Mouse (Mus musculus): ENCODE data around the gene Hmgcs2. TPM values are rescaled to one million over a fixed set of nuclear protein-coding genes. Genes with fewer than 3 reads are reported as not detected.

The Hmgcs2 gene
- polyA plus RNA-seq, 1 experiment from 2014 or later, result 7.2 TPM

DNA sequence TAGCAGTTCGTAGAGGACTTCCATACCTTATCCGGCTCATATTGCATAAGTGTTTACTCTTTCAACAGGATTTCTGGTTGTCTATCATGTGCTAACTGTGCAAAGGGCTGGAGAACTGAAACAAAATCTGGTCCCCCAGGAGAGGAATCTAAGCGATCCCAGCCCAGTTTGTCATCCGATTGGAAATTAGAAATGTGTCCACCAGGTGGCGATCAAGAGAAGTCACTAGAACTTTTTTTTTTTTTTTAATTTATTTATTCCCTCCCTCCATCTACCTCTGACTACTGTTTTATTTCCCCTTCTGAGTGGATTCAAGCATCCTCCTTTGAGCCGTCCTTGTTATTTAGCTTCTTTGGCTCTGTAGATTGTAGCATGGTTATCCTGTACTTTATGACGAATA, 73.7 kb downstream of the Hmgcs2 start:
- WGBS, result 19% methylated on average over 7 of the region's 7 CpGs
- Histone ChIP-seq H3K4me1 (ENCODE audit: control insufficient read depth, insufficient read depth, low read length) (no peaks in the 10 kb centered on the region), H3K4me2 (ENCODE audit: low read depth, low read length) (no peak overlapping the region), H3K4me3 (ENCODE audit: low read depth, low read length) (no peak overlapping the region), H3K27me3 (replicated peaks; ENCODE audit: control insufficient read depth, insufficient read depth, low read length) (no peaks in the 10 kb centered on the region), H3K9ac (ENCODE audit: low read depth, low read length) (no peak overlapping the region), H3K9me3 (ENCODE audit: control insufficient read depth, low read length) (no peaks in the 10 kb centered on the region), H3K27ac (replicated peaks; ENCODE audit: low read depth, low read length) (no peak overlapping the region), H3K36me3 (ENCODE audit: control insufficient read depth, insufficient read depth, low read length) (no peaks in the 10 kb centered on the region)
- ATAC-seq (ENCODE audit: low read depth), result no peak
- DNase-seq (ENCODE audit: low spot score), result peak; percentile 81

DNA sequence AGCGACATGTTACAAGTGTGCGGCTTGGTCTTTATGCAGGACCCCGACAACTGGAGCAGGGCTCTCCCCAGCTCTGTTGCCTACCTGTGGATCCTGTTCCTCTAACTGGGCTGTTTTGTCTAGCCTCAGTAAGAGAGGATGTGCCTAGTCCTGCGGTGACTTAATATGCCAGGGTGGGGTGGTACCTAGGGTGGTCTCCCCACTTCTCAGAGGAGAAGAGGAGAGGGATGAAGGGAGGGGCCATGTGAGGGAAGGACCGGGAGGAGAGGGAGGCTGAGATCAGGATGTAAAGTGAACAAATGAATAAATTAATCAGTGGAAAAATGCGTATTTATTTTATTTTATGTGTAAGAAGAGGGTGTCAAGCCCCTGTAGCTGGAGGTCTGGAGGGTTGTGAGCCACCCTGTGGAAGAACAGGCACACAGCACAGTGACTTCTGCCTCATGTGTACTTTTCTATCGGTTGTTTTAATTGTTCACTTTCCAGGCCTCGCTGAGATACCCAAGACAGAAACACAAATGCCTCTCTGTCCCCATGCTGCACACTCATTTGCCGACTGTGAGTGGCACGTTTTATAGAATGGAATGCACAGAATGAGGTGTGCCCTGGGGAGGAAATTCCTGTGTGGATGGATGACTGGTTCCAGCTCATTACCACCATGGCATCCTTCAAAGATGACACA, 75.2 kb downstream of the Hmgcs2 start:
- no peaks in the 10 kb centered on the region for H3K27me3 ChIP-seq (replicated peaks; ENCODE audit: control insufficient read depth, insufficient read depth, low read length)
- ATAC-seq (ENCODE audit: low read depth) (peak; percentile 90), DNase-seq (ENCODE audit: low spot score) (peak; percentile 87)
- H3K4me1 ChIP-seq (ENCODE audit: control insufficient read depth, insufficient read depth, low read length), result no peaks in the 10 kb centered on the region
- no peak overlapping the region for H3K4me3 ChIP-seq (ENCODE audit: low read depth, low read length)
- WGBS, result 44% methylated on average over 10 of the region's 10 CpGs
- no peaks in the 10 kb centered on the region for H3K9me3 ChIP-seq (ENCODE audit: control insufficient read depth, low read length)
- no peak overlapping the region for H3K9ac ChIP-seq (ENCODE audit: low read depth, low read length)
- H3K36me3 ChIP-seq (ENCODE audit: control insufficient read depth, insufficient read depth, low read length), result no peaks in the 10 kb centered on the region
- H3K27ac ChIP-seq (replicated peaks; ENCODE audit: low read depth, low read length), result no peak overlapping the region
- no peak overlapping the region for H3K4me2 ChIP-seq (ENCODE audit: low read depth, low read length)

DNA sequence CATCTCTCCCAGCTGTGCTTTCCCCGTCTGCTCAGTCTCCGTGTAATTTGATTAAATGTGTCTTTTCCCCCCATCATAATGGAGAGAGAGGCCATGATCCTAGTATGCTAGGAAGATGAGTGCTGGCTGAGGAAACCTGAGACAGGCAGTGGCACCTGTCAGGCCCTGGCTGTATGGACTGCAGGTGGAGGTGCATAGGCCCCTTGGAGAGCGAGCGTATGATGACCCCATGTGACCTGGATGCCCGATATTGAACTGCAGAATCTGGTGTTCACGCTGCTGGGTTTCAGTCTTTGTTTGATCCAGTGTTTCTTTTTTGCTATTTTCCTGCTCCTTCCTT, 75.8 kb downstream of the Hmgcs2 start:
- Histone ChIP-seq H3K27me3 (replicated peaks; ENCODE audit: control insufficient read depth, insufficient read depth, low read length) (no peaks in the 10 kb centered on the region), H3K9ac (ENCODE audit: low read depth, low read length) (no peak overlapping the region), H3K4me2 (ENCODE audit: low read depth, low read length) (no peak overlapping the region), H3K4me1 (ENCODE audit: control insufficient read depth, insufficient read depth, low read length) (no peaks in the 10 kb centered on the region), H3K27ac (replicated peaks; ENCODE audit: low read depth, low read length) (no peak overlapping the region), H3K4me3 (ENCODE audit: low read depth, low read length) (no peak overlapping the region), H3K9me3 (ENCODE audit: control insufficient read depth, low read length) (no peaks in the 10 kb centered on the region), H3K36me3 (ENCODE audit: control insufficient read depth, insufficient read depth, low read length) (no peaks in the 10 kb centered on the region)
- DNase-seq (ENCODE audit: low spot score), result no peak
- ATAC-seq (ENCODE audit: low read depth), result no peak
- WGBS, result 38% methylated on average over 6 of the region's 6 CpGs

DNA sequence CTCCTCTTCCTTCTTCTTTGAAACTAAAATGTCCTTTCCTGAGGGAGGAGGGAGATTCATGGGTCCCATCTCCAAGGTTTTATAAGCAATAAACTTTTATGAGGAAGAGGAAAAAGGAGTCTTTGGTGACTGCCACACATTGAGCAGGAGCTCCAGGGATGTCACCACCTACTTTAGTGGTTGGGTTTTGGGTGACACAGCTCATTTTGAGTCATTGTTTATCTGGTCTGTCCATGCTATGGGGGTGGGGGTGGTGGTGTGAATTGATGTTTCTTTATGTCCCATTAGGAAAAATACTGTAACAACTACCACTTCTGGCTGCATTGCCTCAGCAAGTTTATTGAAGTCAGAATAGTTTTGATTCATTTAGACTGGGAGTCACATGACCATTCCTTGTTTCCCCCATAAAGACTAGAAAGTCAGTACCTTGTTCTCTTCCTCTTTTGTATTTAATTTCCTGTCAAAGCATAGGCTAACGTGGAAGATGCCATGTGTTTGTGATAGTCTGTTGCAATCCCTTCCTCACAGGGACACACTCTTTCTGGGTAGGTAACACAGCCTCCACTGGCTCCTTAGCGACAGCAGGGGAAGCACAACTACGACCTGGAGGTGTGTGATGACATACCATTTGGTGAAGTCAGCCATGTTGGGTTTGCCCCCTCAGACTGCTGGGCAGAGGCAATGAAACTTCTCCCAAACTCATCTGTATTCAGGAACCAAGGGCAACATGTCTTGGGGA, 76.6 kb downstream of the Hmgcs2 start:
- Histone ChIP-seq H3K4me1 (ENCODE audit: control insufficient read depth, insufficient read depth, low read length) (no peaks in the 10 kb centered on the region), H3K27ac (replicated peaks; ENCODE audit: low read depth, low read length) (no peak overlapping the region), H3K4me3 (ENCODE audit: low read depth, low read length) (no peak overlapping the region), H3K9me3 (ENCODE audit: control insufficient read depth, low read length) (no peaks in the 10 kb centered on the region), H3K9ac (ENCODE audit: low read depth, low read length) (no peak overlapping the region), H3K27me3 (replicated peaks; ENCODE audit: control insufficient read depth, insufficient read depth, low read length) (no peaks in the 10 kb centered on the region), H3K36me3 (ENCODE audit: control insufficient read depth, insufficient read depth, low read length) (no peaks in the 10 kb centered on the region), H3K4me2 (ENCODE audit: low read depth, low read length) (no peak overlapping the region)
- DNase-seq (ENCODE audit: low spot score), result no peak
- WGBS, result 63% methylated on average over 3 of the region's 3 CpGs
- no peak for ATAC-seq (ENCODE audit: low read depth)

Other genes with a start within 250 kb of the Hmgcs2 start
- not detected in 2 replicates for gene Adam30, start 119.8 kb upstream of the Hmgcs2 start, polyA plus RNA-seq (2014; fragmentation: Nextera tagmentation; extraction: Ambion mirVana)
- not detected in 2 replicates for gene Reg4, start 58.3 kb upstream of the Hmgcs2 start, polyA plus RNA-seq (2014; fragmentation: Nextera tagmentation; extraction: Ambion mirVana)
- gene Phgdh, start 59.6 kb downstream of the Hmgcs2 start, polyA plus RNA-seq (2014; fragmentation: Nextera tagmentation; extraction: Ambion mirVana), result 190 and 218 TPM in 2 replicates
- gene Zfp697, start 102.0 kb downstream of the Hmgcs2 start, polyA plus RNA-seq (2014; fragmentation: Nextera tagmentation; extraction: Ambion mirVana), result 4.8 and 6.2 TPM in 2 replicates
- not detected in 2 replicates for gene Gm4450, start 176.7 kb downstream of the Hmgcs2 start, polyA plus RNA-seq (2014; fragmentation: Nextera tagmentation; extraction: Ambion mirVana)
- not detected in 2 replicates for gene Hsd3b4, start 230.1 kb downstream of the Hmgcs2 start, polyA plus RNA-seq (2014; fragmentation: Nextera tagmentation; extraction: Ambion mirVana)